Mouse (Mus musculus) kidney, embryonic 15.5 days (tissue): ENCODE measurements at regions not wholly inside any gene's neighbourhood (a gene's known extent, or its start where the extent isn't known, plus 50 kb on each side); places are given as distances from the start of the nearest gene placed in this dataset.

ENCODE experiments used
- ATAC-seq: fragments of 200-750 bp; cut with Nextera tagmentation; replicated peaks from 2 replicates; pipeline ENCODE4 v1.8.0; 2017; ENCODE audit warnings: moderate TSS enrichment; ENCODE audit not compliant: low FRiP score
- H3K27ac ChIP-seq: fragments of 300-500 bp; sonication (generic); 2 replicates; pipeline ENCODE4 v1.5.1; 2015; ENCODE audit warnings: mild to moderate bottlenecking, inconsistent platforms
- H3K27me3 ChIP-seq: fragments of 300-500 bp; sonication (generic); 2 replicates; pipeline ENCODE4 v1.6.1; 2015; ENCODE audit warnings: inconsistent platforms
- H3K36me3 ChIP-seq: fragments of 300-500 bp; sonication (generic); 2 replicates; pipeline ENCODE4 v1.6.1; 2015; ENCODE audit warnings: inconsistent platforms
- H3K4me1 ChIP-seq: fragments of 300-500 bp; sonication (generic); 2 replicates; pipeline ENCODE4 v1.6.1; 2015; ENCODE audit warnings: inconsistent platforms
- H3K4me2 ChIP-seq: fragments of 300-500 bp; sonication (generic); 2 replicates; pipeline ENCODE4 v1.6.1; 2015; ENCODE audit warnings: moderate library complexity, mild to moderate bottlenecking, inconsistent platforms
- H3K4me3 ChIP-seq: fragments of 300-500 bp; sonication (generic); replicated peaks from 2 replicates; pipeline ENCODE4 v1.5.1; 2015; ENCODE audit warnings: mild to moderate bottlenecking, inconsistent platforms
- H3K9ac ChIP-seq: fragments of 300-500 bp; sonication (generic); 2 replicates; pipeline ENCODE4 v1.6.1; 2015; ENCODE audit warnings: mild to moderate bottlenecking, inconsistent platforms
- H3K9me3 ChIP-seq: fragments of 300-500 bp; sonication (generic); replicated peaks from 2 replicates; pipeline ENCODE4 v1.6.1; 2016; ENCODE audit warnings: inconsistent platforms
- WGBS: fragments of 180-500 bp; shearing (Covaris S2); methylation state at CpG from one replicate; pipeline ENCODE4 v1.1.7; 2015; ENCODE audit warnings: mixed read lengths; 5-methylcytosine and 5-hydroxymethylcytosine counted together

GRCm38 (mm10) chr19:59395739-59396138 is 50.2 kb upstream of the Pdzd8 start:
- Histone ChIP-seq H3K4me1 (peaks cover 27% of the 10 kb centered on the region), H3K36me3 (no peaks in the 10 kb centered on the region), H3K9ac (no peak overlapping the region), H3K4me3 (no peak overlapping the region), H3K9me3 (no peaks in the 10 kb centered on the region), H3K27ac (no peak overlapping the region), H3K27me3 (peaks cover 11% of the 10 kb centered on the region; the same call in 1 of the 2 replicates), H3K4me2 (no peak overlapping the region)
- 50% methylated on average over 9 of the region's 9 CpGs for WGBS
- no peak for ATAC-seq

- Histone ChIP-seq H3K36me3 (no peaks in the 10 kb centered on the region), H3K27ac (no peak overlapping the region), H3K4me3 (no peak overlapping the region), H3K27me3 (peaks cover 9% of the 10 kb centered on the region; the same call in 1 of the 2 replicates), H3K9ac (no peak overlapping the region), H3K4me1 (peaks cover 35% of the 10 kb centered on the region), H3K9me3 (no peaks in the 10 kb centered on the region), H3K4me2 (no peak overlapping the region)
- no peak for ATAC-seq
- WGBS: 94% methylated on average over 3 of the region's 3 CpGs
These were observed 50.9 kb upstream of the Pdzd8 start for GRCm38 (mm10) chr19:59396506-59396905.

- Histone ChIP-seq H3K27ac (no peak overlapping the region), H3K4me2 (peak overlapping the region; percentile 8; the same call in 1 of the 2 replicates), H3K9me3 (no peaks in the 10 kb centered on the region), H3K4me1 (peaks cover 24% of the 10 kb centered on the region), H3K36me3 (no peaks in the 10 kb centered on the region), H3K4me3 (no peak overlapping the region), H3K27me3 (peaks cover 9% of the 10 kb centered on the region; the same call in 1 of the 2 replicates), H3K9ac (no peak overlapping the region)
- whole genome bisulfite sequencing: 7% methylated on average over 11 of the region's 11 CpGs
- ATAC-seq: peak; percentile 74
These were observed 54.4 kb upstream of the Pdzd8 start for GRCm38 (mm10) chr19:59399849-59400585.

- Histone ChIP-seq H3K27ac (no peak overlapping the region), H3K36me3 (no peaks in the 10 kb centered on the region), H3K4me3 (no peak overlapping the region), H3K9ac (no peak overlapping the region), H3K9me3 (no peaks in the 10 kb centered on the region), H3K4me1 (peaks cover 24% of the 10 kb centered on the region), H3K4me2 (no peak overlapping the region), H3K27me3 (peaks cover 6% of the 10 kb centered on the region; the same call in 1 of the 2 replicates)
- no peak for ATAC-seq
- WGBS: 54% methylated on average over 3 of the region's 3 CpGs
These were observed 55.7 kb upstream of the Pdzd8 start for GRCm38 (mm10) chr19:59401304-59401703.

GRCm38 (mm10) chr19:59402097-59402496 is 56.1 kb upstream of the Emx2 start:
- ATAC-seq: no peak
- H3K36me3 ChIP-seq: no peaks in the 10 kb centered on the region
- no peak overlapping the region for H3K4me3 ChIP-seq
- 94% methylated on average over 4 of the region's 4 CpGs for WGBS
- no peak overlapping the region for H3K4me2 ChIP-seq
- H3K9me3 ChIP-seq: no peaks in the 10 kb centered on the region
- H3K9ac ChIP-seq: no peak overlapping the region
- H3K4me1 ChIP-seq: peaks cover 24% of the 10 kb centered on the region
- H3K27me3 ChIP-seq: no peaks in the 10 kb centered on the region
- no peak overlapping the region for H3K27ac ChIP-seq

- no peak overlapping the region for H3K4me3 ChIP-seq
- no peak overlapping the region for H3K27ac ChIP-seq
- H3K9ac ChIP-seq: no peak overlapping the region
- WGBS: 89% methylated on average over 2 of the region's 2 CpGs
- H3K4me2 ChIP-seq: no peak overlapping the region
- no peaks in the 10 kb centered on the region for H3K36me3 ChIP-seq
- no peaks in the 10 kb centered on the region for H3K27me3 ChIP-seq
- no peak for ATAC-seq
- H3K4me1 ChIP-seq: peaks cover 24% of the 10 kb centered on the region
- no peaks in the 10 kb centered on the region for H3K9me3 ChIP-seq
These were observed 54.1 kb upstream of the Emx2 start for GRCm38 (mm10) chr19:59404082-59404481.

GRCm38 (mm10) chr19:59404766-59405165 is 53.4 kb upstream of the Emx2 start:
- Histone ChIP-seq H3K27ac (no peak overlapping the region), H3K9me3 (no peaks in the 10 kb centered on the region), H3K4me1 (peaks cover 18% of the 10 kb centered on the region), H3K9ac (no peak overlapping the region), H3K4me3 (no peak overlapping the region), H3K4me2 (no peak overlapping the region), H3K36me3 (no peaks in the 10 kb centered on the region), H3K27me3 (no peaks in the 10 kb centered on the region)
- ATAC-seq: no peak
- 82% methylated on average over 1 of the region's 1 CpGs for WGBS

- no peaks in the 10 kb centered on the region for H3K27me3 ChIP-seq
- H3K9me3 ChIP-seq: no peaks in the 10 kb centered on the region
- 90% methylated on average over 5 of the region's 5 CpGs for WGBS
- no peak overlapping the region for H3K4me3 ChIP-seq
- ATAC-seq: no peak
- H3K27ac ChIP-seq: no peak overlapping the region
- H3K4me1 ChIP-seq: peaks cover 10% of the 10 kb centered on the region
- no peak overlapping the region for H3K4me2 ChIP-seq
- H3K9ac ChIP-seq: no peak overlapping the region
- H3K36me3 ChIP-seq: no peaks in the 10 kb centered on the region
These were observed 52.6 kb upstream of the Emx2 start for GRCm38 (mm10) chr19:59405616-59406015.

GRCm38 (mm10) chr19:59408094-59408493 is 50.1 kb upstream of the Emx2 start:
- no peak for ATAC-seq
- no peak overlapping the region for H3K27ac ChIP-seq
- H3K4me2 ChIP-seq: no peak overlapping the region
- no peak overlapping the region for H3K4me3 ChIP-seq
- no peaks in the 10 kb centered on the region for H3K4me1 ChIP-seq
- no peaks in the 10 kb centered on the region for H3K27me3 ChIP-seq
- no peaks in the 10 kb centered on the region for H3K9me3 ChIP-seq
- H3K9ac ChIP-seq: no peak overlapping the region
- H3K36me3 ChIP-seq: no peaks in the 10 kb centered on the region
- 78% methylated on average over 2 of the region's 2 CpGs for WGBS
